Mouse (Mus musculus) CH12.LX (cell line): ENCODE measurements around the gene Fbxo7.

Source experiments
- CHD2 ChIP-seq: IDR thresholded peaks from 2 replicates; pipeline ENCODE4 v1.6.1; 2011; ENCODE audit warnings: low read length, improper control_type of control experiment
- CTCF ChIP-seq, 2 experiments: IDR thresholded peaks in 1 of 2; conservative IDR thresholded peaks in 1 of 2; 2 replicates each; pipeline ENCODE4 v1.5.1; 2011 to 2012; ENCODE audit warnings: low read depth in 2 of 2, low read length in 2 of 2, improper control_type of control experiment in 1 of 2, inconsistent platforms in 1 of 2, mild to moderate bottlenecking in 1 of 2, moderate library complexity in 1 of 2
- KAT2A ChIP-seq: IDR thresholded peaks from 2 replicates; pipeline ENCODE4 v1.6.1; 2012; ENCODE audit warnings: low read length, improper control_type of control experiment, inconsistent platforms; ENCODE audit not compliant: insufficient replicate concordance
- MXI1 ChIP-seq: IDR thresholded peaks from 2 replicates; pipeline ENCODE4 v1.6.1; 2011; ENCODE audit warnings: mild to moderate bottlenecking, low read depth, low read length, improper control_type of control experiment

DNA sequence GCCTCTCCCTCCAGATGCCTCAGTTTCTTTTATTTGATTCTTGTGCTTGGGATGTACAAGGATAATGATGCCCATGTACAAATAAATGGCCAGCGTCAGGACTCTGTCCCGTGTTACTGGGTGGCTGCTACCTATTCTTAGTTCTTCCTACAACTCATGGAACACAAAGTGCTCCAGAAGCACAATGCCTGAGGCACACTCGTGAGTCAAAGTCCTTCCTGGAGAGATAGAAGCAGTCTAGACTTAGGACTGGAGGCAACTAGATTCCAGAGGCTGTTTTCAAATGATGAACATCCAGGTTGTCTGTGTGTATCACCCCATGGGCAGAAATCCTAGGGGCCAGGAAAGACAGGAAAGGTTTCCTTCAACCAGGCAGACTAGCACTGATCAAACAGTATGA, 49.0 kb downstream of the Fbxo7 start:
- TF ChIP-seq KAT2A (no peak), MXI1 (no peak), CHD2 (no peak), CTCF (conservative IDR thresholded peaks at IDR 0.05 in 1 of 2, IDR thresholded peaks at IDR 0.05 in 1 of 2; ENCODE audit: low read depth in 2 of 2, low read length in 2 of 2) (no peak)
